Mouse (Mus musculus): ENCODE results near the gene Lime1. TPM values are rescaled to one million over a fixed set of nuclear protein-coding genes. Genes with fewer than 3 reads are reported as not detected.

The Lime1 gene
- total RNA-seq (2021), result 1 to 10 TPM; 5.8 to 6.2 TPM
- long read RNA-seq, experiment 1, result 0 reads
- long read RNA-seq, experiment 2, partial matches to known transcripts, result 0 of 2 reads
- long read RNA-seq, experiment 2, other reads (novel, unspliced or antisense), result 1 of 2 reads

DNA sequence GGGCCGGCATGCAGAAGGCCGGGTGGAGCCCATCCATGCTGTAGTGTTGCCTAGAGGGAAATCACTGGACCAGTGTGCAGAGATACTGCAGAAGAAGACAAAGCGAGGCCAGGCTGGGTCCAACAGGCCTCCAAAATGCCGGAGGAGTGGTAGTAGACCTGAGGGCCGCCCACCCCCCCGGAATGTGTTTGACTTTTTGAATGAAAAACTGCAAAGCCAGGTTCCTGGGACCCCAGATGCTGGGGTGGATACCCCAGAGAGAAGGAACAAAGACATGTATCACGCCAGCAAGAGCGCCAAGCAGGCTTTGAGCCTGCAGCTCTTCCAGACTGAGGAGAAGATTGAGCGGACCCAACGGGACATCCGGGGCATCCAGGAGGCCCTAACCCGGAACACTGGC lies at the start of gene Lime1:
Gene Lime1 (plus strand): TSS at position 301 of the 400 bp plus-strand sequence.
- Histone ChIP-seq H3K27ac (no peak within 1 kb of the TSS), H3K4me3 (no peak within 1 kb of the TSS)
- DNase-seq, result no peak
- intact Hi-C loops (cut with DNase I), result no loop called here
- TF ChIP-seq CTCF (IDR thresholded peaks at IDR 0.05), result no peak

- intact Hi-C loops (cut with DNase I), result no loop called here
- Histone ChIP-seq H3K27ac (no peak overlapping the region), H3K4me3 (no peak overlapping the region)
- no peak for TF ChIP-seq CTCF (IDR thresholded peaks at IDR 0.05)
- DNase-seq, result no peak
Observed at GRCm38 (mm10) chr2:181332542-181332941, 47.3 kb upstream of the Lime1 start.

DNA sequence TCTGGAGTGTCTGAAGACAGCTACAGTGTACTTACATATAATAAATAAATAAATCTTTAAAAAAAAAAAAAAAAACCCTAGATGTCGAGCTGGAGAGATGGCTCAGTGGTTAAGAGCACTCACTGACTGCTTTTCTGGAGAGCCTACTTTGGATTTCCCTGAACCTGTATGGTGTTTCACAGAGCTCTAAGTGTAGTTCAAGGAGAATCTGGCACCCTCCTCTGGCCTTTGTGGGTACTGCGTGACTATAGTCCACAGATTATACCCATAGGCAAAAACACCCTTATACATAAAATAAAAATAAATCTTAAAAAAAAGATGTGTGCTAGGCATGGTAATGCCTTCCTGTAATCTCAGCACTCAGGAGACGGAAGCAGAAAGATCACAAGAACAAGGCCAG lies 45.9 kb upstream of the Lime1 start:
- Histone ChIP-seq H3K27ac (no peak overlapping the region), H3K4me3 (no peak overlapping the region)
- TF ChIP-seq CTCF (IDR thresholded peaks at IDR 0.05), result peak; percentile 82
- peak; percentile 68 for DNase-seq
- intact Hi-C loops (cut with DNase I), result loop anchor here (1.0 kb wide), 1 partner anchor 148 kb away; no protein-coding TSS in a partner anchor

DNA sequence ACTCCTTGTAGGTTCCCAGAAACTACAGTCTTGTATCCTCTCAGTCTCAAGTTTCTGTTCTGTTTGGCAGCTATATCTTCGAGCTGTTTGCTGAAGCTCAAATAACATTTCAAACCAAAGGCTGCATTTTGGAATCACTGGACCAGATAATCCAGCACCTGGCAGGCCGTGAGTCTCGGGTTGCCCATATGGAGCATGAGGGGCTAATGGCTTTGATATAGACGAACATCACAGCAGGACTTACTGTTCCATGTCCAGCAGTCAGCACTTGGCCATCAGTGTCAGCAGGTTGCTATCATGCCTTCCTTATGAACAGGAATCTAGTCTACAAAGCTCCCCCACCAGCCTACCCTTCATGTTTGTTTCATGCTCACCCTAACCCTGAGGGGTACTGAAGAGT lies 39.5 kb upstream of the Lime1 start:
- H3K27ac ChIP-seq, result peak overlapping the region; percentile 65; the same call in 1 of the 2 replicates
- no peak for DNase-seq
- intact Hi-C loops (cut with DNase I), result no loop called here
- H3K4me3 ChIP-seq, result no peak overlapping the region
- no peak for TF ChIP-seq CTCF (IDR thresholded peaks at IDR 0.05)

DNA sequence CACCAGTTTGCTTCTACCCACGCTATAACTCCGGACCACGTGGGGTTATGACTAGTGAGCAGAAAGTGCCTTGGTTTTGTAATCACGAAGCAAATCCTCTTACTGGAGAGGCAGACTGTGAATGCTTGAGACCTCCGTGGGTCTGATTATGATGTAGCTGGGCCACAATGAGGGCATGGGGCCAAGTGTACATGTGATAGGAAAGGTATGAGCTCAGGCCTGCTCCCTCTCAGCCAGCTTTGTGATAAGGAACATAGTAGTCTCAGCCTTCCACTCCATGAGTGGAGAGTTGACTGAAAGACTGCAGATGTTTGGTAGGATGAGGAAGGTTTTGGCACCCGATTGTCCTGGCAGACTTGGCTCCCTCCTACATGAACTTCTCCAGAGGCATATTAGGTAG lies 37.1 kb upstream of the Lime1 start:
- H3K4me3 ChIP-seq, result no peak overlapping the region
- intact Hi-C loops (cut with DNase I), result no loop called here
- no peak overlapping the region for H3K27ac ChIP-seq
- no peak for TF ChIP-seq CTCF (IDR thresholded peaks at IDR 0.05)
- no peak for DNase-seq

- Histone ChIP-seq H3K27ac (no peak overlapping the region), H3K4me3 (no peak overlapping the region)
- TF ChIP-seq CTCF (IDR thresholded peaks at IDR 0.05), result no peak
- no peak for DNase-seq
- intact Hi-C loops (cut with DNase I), result no loop called here
Observed at GRCm38 (mm10) chr2:181356780-181357179, 23.1 kb upstream of the Lime1 start.

GRCm38 (mm10) chr2:181363946-181364345 lies 15.9 kb upstream of the Lime1 start:
- H3K4me3 ChIP-seq, result peak overlapping the region; percentile 98

GRCm38 (mm10) chr2:181364487-181364859 lies 15.4 kb upstream of the Lime1 start:
- peak overlapping the region; percentile 98 for H3K27ac ChIP-seq
- intact Hi-C loops (cut with DNase I), result no loop called here
- TF ChIP-seq CTCF (IDR thresholded peaks at IDR 0.05), result no peak
- no peak for DNase-seq
- peak overlapping the region; percentile 98 for H3K4me3 ChIP-seq

More at GRCm38 (mm10) chr2:181363946-181364345, 15.9 kb upstream of the Lime1 start:
- peak overlapping the region; percentile 98; the same call in 1 of the 2 replicates for H3K27ac ChIP-seq
- no peak for DNase-seq
- no peak for TF ChIP-seq CTCF (IDR thresholded peaks at IDR 0.05)
- intact Hi-C loops (cut with DNase I), result no loop called here

GRCm38 (mm10) chr2:181364860-181365596 lies 14.8 kb upstream of the Lime1 start, which contains the start of the genes Zgpat and Arfrp1:
TSS of gene Zgpat (plus strand) at chr2:181364928.
TSS of gene Arfrp1 (minus strand) at chr2:181365404.
- H3K27ac ChIP-seq, result peak within 1 kb of the TSS; percentile 98
- DNase-seq, result peak; percentile 95
- TF ChIP-seq CTCF (IDR thresholded peaks at IDR 0.05), result 0 out of 2 replicates have a peak, but pooled peaks have one; percentile 4
- intact Hi-C loops (cut with DNase I), result no loop called here
- H3K4me3 ChIP-seq, result peak within 1 kb of the TSS; percentile 98

DNA sequence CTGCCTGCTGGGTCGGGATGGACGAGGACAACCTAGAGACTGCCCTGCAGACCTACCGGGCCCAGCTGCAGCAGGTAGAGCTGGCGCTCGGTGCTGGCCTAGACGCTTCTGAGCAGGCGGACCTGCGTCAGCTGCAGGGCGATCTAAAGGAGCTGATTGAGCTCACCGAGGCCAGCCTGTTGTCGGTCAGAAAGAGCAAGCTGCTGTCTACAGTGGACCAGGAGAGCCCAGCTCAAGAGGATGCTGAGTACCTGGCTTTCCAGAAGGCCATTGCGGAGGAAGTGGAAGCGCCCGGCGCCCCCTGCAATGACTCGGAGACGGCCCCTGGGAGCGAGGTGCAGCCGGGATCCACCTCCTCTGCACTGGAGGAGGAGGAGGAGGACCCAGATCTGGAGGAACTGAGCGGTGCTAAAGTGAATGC lies 14.2 kb upstream of the Lime1 start:
- H3K4me3 ChIP-seq, result peak overlapping the region; percentile 98
- no peak for TF ChIP-seq CTCF (IDR thresholded peaks at IDR 0.05)
- no peak for DNase-seq
- intact Hi-C loops (cut with DNase I), result no loop called here
- H3K27ac ChIP-seq, result peak overlapping the region; percentile 98

GRCm38 (mm10) chr2:181370001-181370400 lies 9.9 kb upstream of the Lime1 start:
- TF ChIP-seq CTCF (IDR thresholded peaks at IDR 0.05), result no peak
- Histone ChIP-seq H3K4me3 (no peak overlapping the region), H3K27ac (0 out of 2 replicates have a peak overlapping the region, but pooled peaks have one; percentile 12)
- intact Hi-C loops (cut with DNase I), result no loop called here
- no peak for DNase-seq

DNA sequence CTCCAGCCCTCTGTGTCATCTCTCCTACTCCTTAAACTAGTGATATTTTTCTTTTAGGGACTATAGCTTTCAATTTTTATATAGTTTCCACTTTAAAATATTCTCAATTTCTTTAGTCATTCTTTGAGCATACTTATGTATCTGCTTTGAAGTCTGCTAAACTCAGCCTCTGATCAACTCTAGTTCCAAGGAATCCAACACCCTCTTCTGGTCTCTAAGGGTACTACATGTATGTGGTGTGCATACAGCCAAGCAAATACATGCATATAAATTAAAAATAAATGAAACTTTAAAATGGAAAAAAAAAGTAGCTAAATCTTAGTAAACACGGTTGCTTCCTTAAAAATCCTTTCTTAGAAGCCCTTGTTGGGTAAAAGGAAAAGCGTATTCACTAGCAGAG lies 4.1 kb upstream of the Lime1 start:
- intact Hi-C loops (cut with DNase I), result no loop called here

DNA sequence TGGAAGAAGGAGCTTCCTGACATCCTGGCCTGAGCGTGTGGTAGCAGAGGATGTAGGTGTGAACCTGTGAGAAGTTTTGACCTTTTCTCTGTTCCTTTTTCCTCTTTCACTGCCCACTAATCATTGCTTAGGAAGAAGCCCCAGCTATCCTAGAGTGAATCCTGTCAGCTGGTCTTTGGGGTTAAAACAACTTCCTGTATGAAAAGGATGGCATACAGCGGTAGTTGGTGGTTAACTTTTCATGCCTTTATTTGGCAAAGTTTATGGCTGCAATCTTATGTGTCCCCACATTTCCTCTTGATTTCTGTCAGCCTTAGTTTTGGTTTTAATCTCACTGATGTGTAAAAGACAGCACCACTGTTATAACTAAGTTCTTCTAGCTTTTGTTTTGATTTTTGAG lies 2.6 kb upstream of the Lime1 start:
- intact Hi-C loops (cut with DNase I), result no loop called here
- H3K27ac ChIP-seq, result no peak overlapping the region
- no peak for DNase-seq
- TF ChIP-seq CTCF (IDR thresholded peaks at IDR 0.05), result no peak
- no peak overlapping the region for H3K4me3 ChIP-seq

More for the DNA sequence above, 4.1 kb upstream of the Lime1 start:
- Histone ChIP-seq H3K4me3 (no peak overlapping the region), H3K27ac (no peak overlapping the region)
- TF ChIP-seq CTCF (IDR thresholded peaks at IDR 0.05), result peak; percentile 58
- no peak for DNase-seq
